Mouse (Mus musculus) gastrocnemius, postnatal 10 days (tissue): ENCODE measurements at regions not wholly inside any gene's neighbourhood (a gene's known extent, or its start where the extent isn't known, plus 50 kb on each side); places are given as distances from the start of the nearest gene placed in this dataset.
A peak's percentile ranks its signal among the peaks of the same experiment; 100 is the strongest.

Source experiments
- DNase-seq: peaks from one replicate; pipeline ENCODE4 v3.0.0; 2021; ENCODE audit warnings: mixed read lengths

DNA sequence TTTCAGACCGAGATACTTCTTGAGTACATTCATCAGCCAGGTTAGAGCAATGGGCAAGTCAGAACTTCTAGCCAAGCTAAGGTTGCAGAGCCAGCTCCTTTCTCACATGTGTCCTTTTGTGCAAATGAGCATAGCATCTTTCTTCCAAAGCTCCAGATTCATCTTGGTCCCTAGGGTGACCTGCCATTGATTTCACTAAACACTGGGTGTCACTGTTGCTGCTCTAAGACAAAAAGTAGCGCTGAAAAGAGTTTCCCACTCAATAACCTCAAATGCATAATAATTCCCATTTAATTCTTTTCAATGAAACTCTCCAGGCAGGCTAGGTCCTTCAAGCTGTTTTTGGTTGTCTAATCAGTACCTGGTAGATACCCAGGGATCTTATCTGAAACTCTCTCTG is 688.6 kb upstream of the BB014433 start:
- no peak for DNase-seq

DNA sequence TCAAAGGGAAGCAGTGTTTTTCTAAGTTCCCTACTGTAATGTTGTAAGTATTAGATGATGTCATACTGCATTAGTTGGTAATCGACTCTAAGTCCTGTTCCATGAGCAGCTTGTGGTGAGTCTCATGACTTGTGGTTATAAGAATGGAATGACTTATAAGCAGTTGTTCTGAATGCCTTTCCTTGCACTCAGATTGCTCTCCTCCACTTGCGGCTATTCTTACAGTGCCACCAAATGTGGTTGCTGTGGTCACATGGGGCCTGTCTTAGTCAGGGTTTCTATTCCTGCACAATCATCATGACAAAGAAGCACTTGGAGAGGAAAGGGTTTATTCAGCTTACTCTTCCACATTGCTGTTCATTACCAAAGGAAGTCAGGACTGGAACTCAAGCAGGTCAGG is 685.4 kb upstream of the BB014433 start:
- DNase-seq = no peak

DNA sequence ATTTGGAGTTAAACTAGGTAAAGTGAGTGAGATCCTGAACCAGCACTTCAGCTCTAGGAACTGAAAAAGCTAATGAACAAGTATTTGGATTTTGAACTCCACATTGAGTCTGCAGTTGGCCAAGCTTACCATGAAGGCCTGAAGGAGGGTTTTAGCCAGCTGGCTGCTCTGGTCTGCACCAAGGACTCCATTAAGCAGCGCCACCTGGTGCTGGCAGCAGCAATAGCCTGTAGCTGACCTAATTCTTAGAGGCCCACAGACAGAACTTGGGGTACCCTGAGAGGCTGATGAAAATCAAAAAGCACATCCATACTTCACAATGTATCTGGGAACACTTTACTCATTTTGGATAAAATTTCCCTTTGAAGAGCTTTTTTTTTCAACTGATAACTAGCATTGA is 683.2 kb upstream of the BB014433 start:
- peak; percentile 48 for DNase-seq

DNA sequence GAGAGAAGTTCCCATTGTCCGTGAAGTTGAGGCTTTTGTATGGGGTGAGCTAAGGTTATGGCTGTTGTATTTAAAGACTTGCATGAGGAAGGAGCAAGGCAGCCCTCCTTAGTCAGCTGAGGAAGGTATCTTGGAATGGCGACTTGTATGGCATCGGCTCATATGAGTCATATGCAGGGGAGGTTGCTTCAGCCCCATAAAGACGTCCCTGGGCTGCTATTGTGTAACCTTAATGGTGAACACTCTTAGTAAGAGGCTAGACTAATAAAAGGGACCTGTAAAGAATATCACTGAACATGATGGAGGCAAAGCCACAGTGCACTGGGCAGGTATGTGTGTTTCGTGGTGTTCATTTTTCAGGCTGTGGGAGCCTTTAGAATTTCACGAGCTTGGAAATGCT is 680.4 kb upstream of the BB014433 start:
- DNase-seq = no peak
